Mouse (Mus musculus) erythroblast, embryonic 14.5 days (primary cell): ENCODE measurements around the gene Cyp2d34.

ENCODE experiments used
- GATA1 ChIP-seq: IDR thresholded peaks from 2 replicates; pipeline ENCODE4 v1.6.1; 2012; ENCODE audit warnings: low read length, inconsistent platforms, mixed read lengths
- TAL1 ChIP-seq: IDR thresholded peaks from 3 replicates; pipeline ENCODE4 v1.6.1; 2012; ENCODE audit warnings: low read length, inconsistent platforms, mixed read lengths

- no peak for TF ChIP-seq TAL1
- no peak for TF ChIP-seq GATA1
These were observed 23.6 kb upstream of the Cyp2d34 start for GRCm38 (mm10) chr15:82644371-82644770.
